Mouse (Mus musculus): Measurements from ENCODE around the gene Olfr17. TPM values are rescaled to one million over a fixed set of nuclear protein-coding genes. Genes with fewer than 3 reads are reported as not detected.
"Not testable (repeated sequence)": the region's sequence is repeated elsewhere in the genome, so short reads cannot be mapped to it uniquely, and the experiment has no call there.

Olfr17 gene
- total RNA-seq (2014; rRNA removed): not detected in 2 replicates
- polyA plus RNA-seq (2015; fragmentation: Nextera tagmentation; extraction: Ambion mirVana): not detected in 2 replicates

GRCm38 (mm10) chr7:107092920-107093319 is at the start of gene Olfr17:
TSS of gene Olfr17 (plus strand) at chr7:107093220.
- no peaks in the 10 kb centered on the region for H3K9me3 ChIP-seq (ENCODE audit: low read length)
- H3K9ac ChIP-seq (replicated peaks; ENCODE audit: low read length): no peak within 1 kb of the TSS
- ATAC-seq (no peak), DNase-seq (ENCODE audit: low spot score) (no peak)
- H3K27me3 ChIP-seq (ENCODE audit: insufficient read depth, low read length): no peaks in the 10 kb centered on the region
- no peak for TF ChIP-seq CTCF (IDR thresholded peaks at IDR 0.05; ENCODE audit: low read depth)
- no peak within 1 kb of the TSS for H3K27ac ChIP-seq
- WGBS: 56% methylated on average over 1 of the region's 1 CpGs
- H3K4me1 ChIP-seq (ENCODE audit: insufficient read depth, low read length): no peaks in the 10 kb centered on the region
- no peak within 1 kb of the TSS for H3K4me3 ChIP-seq (ENCODE audit: low read length)
- H3K4me2 ChIP-seq (ENCODE audit: low read depth, low read length): no peak within 1 kb of the TSS
- no peaks in the 10 kb centered on the region for H3K36me3 ChIP-seq (ENCODE audit: insufficient read depth, low read length)

GRCm38 (mm10) chr7:107044407-107044806 is 48.6 kb upstream of the Olfr17 start:
- no peaks in the 10 kb centered on the region for H3K9me3 ChIP-seq (ENCODE audit: low read length)
- H3K4me3 ChIP-seq (ENCODE audit: low read length): no peak overlapping the region
- H3K4me1 ChIP-seq (ENCODE audit: insufficient read depth, low read length): no peaks in the 10 kb centered on the region
- no peak overlapping the region for H3K9ac ChIP-seq (replicated peaks; ENCODE audit: low read length)
- no peak for TF ChIP-seq CTCF (IDR thresholded peaks at IDR 0.05; ENCODE audit: low read depth)
- no peaks in the 10 kb centered on the region for H3K27me3 ChIP-seq (ENCODE audit: insufficient read depth, low read length)
- ATAC-seq: no peak
- 86% methylated on average over 1 of the region's 1 CpGs for WGBS
- DNase-seq (ENCODE audit: low spot score): no peak
- no peak overlapping the region for H3K4me2 ChIP-seq (ENCODE audit: low read depth, low read length)
- no peaks in the 10 kb centered on the region for H3K36me3 ChIP-seq (ENCODE audit: insufficient read depth, low read length)
- H3K27ac ChIP-seq: no peak overlapping the region

GRCm38 (mm10) chr7:107045833-107046232 is 47.2 kb upstream of the Olfr17 start:
- Histone ChIP-seq H3K4me2 (ENCODE audit: low read depth, low read length) (no peak overlapping the region), H3K4me1 (ENCODE audit: insufficient read depth, low read length) (no peaks in the 10 kb centered on the region), H3K27ac (no peak overlapping the region), H3K27me3 (ENCODE audit: insufficient read depth, low read length) (no peaks in the 10 kb centered on the region), H3K36me3 (ENCODE audit: insufficient read depth, low read length) (no peaks in the 10 kb centered on the region), H3K9ac (replicated peaks; ENCODE audit: low read length) (no peak overlapping the region), H3K9me3 (ENCODE audit: low read length) (no peaks in the 10 kb centered on the region), H3K4me3 (ENCODE audit: low read length) (no peak overlapping the region)
- peak; percentile 74 for TF ChIP-seq CTCF (IDR thresholded peaks at IDR 0.05; ENCODE audit: low read depth)
- DNase-seq (ENCODE audit: low spot score) (peak; percentile 83), ATAC-seq (peak; percentile 56; the same call in 1 of the 2 replicates)
- WGBS: 4% methylated on average over 5 of the region's 5 CpGs

GRCm38 (mm10) chr7:107047578-107047977 is 45.4 kb upstream of the Olfr17 start:
- no peak for TF ChIP-seq CTCF (IDR thresholded peaks at IDR 0.05; ENCODE audit: low read depth)
- DNase-seq (ENCODE audit: low spot score) (peak; percentile 14), ATAC-seq (no peak)
- no peaks in the 10 kb centered on the region for H3K36me3 ChIP-seq (ENCODE audit: insufficient read depth, low read length)
- H3K27me3 ChIP-seq (ENCODE audit: insufficient read depth, low read length): no peaks in the 10 kb centered on the region
- no peak overlapping the region for H3K4me2 ChIP-seq (ENCODE audit: low read depth, low read length)
- H3K4me1 ChIP-seq (ENCODE audit: insufficient read depth, low read length): no peaks in the 10 kb centered on the region
- H3K4me3 ChIP-seq (ENCODE audit: low read length): no peak overlapping the region
- no peak overlapping the region for H3K27ac ChIP-seq
- WGBS: 42% methylated on average over 3 of the region's 3 CpGs
- no peak overlapping the region for H3K9ac ChIP-seq (replicated peaks; ENCODE audit: low read length)
- no peaks in the 10 kb centered on the region for H3K9me3 ChIP-seq (ENCODE audit: low read length)

- no peak within 1 kb of the TSS for H3K4me2 ChIP-seq (ENCODE audit: low read depth, low read length)
- no peak for TF ChIP-seq CTCF (IDR thresholded peaks at IDR 0.05; ENCODE audit: low read depth)
- H3K36me3 ChIP-seq (ENCODE audit: insufficient read depth, low read length): no peaks in the 10 kb centered on the region
- H3K4me1 ChIP-seq (ENCODE audit: insufficient read depth, low read length): no peaks in the 10 kb centered on the region
- H3K27ac ChIP-seq: no peak within 1 kb of the TSS
- no peak for ATAC-seq
- no peaks in the 10 kb centered on the region for H3K9me3 ChIP-seq (ENCODE audit: low read length)
- H3K4me3 ChIP-seq (ENCODE audit: low read length): no peak within 1 kb of the TSS
- 93% methylated on average over 2 of the region's 2 CpGs for WGBS
- no peaks in the 10 kb centered on the region for H3K27me3 ChIP-seq (ENCODE audit: insufficient read depth, low read length)
- no peak within 1 kb of the TSS for H3K9ac ChIP-seq (replicated peaks; ENCODE audit: low read length)
- DNase-seq (ENCODE audit: low spot score): no peak
These were observed 22.3 kb upstream of the Olfr17 start, which contains the start of gene Olfr714 for GRCm38 (mm10) chr7:107070681-107071080. TSS of gene Olfr714 (plus strand) at chr7:107070981.

GRCm38 (mm10) chr7:107110269-107110668 is 17.2 kb downstream of the Olfr17 start, which contains the start of gene Olfr715b:
TSS of gene Olfr715b (minus strand) at chr7:107110369.
- not testable (repeated sequence) for H3K27me3 ChIP-seq (ENCODE audit: insufficient read depth, low read length); H3K4me2 ChIP-seq (ENCODE audit: low read depth, low read length); H3K27ac ChIP-seq; H3K4me1 ChIP-seq (ENCODE audit: insufficient read depth, low read length); H3K36me3 ChIP-seq (ENCODE audit: insufficient read depth, low read length); DNase-seq (ENCODE audit: low spot score); ATAC-seq; H3K9me3 ChIP-seq (ENCODE audit: low read length); H3K9ac ChIP-seq (replicated peaks; ENCODE audit: low read length); H3K4me3 ChIP-seq (ENCODE audit: low read length)
- 96% methylated on average over 1 of the region's 2 CpGs for WGBS

GRCm38 (mm10) chr7:107130983-107131382 is 38.0 kb downstream of the Olfr17 start, which contains the start of gene Olfr715:
TSS of gene Olfr715 (minus strand) at chr7:107131083.
- not testable (repeated sequence) for H3K36me3 ChIP-seq (ENCODE audit: insufficient read depth, low read length); H3K27ac ChIP-seq; ATAC-seq; H3K9ac ChIP-seq (replicated peaks; ENCODE audit: low read length); H3K4me1 ChIP-seq (ENCODE audit: insufficient read depth, low read length); H3K4me3 ChIP-seq (ENCODE audit: low read length); H3K27me3 ChIP-seq (ENCODE audit: insufficient read depth, low read length); H3K4me2 ChIP-seq (ENCODE audit: low read depth, low read length); H3K9me3 ChIP-seq (ENCODE audit: low read length); DNase-seq (ENCODE audit: low spot score)
- 87% methylated on average over 2 of the region's 3 CpGs for WGBS

GRCm38 (mm10) chr7:107138027-107138426 is 45.0 kb downstream of the Olfr17 start, which contains the start of gene Olfr716:
TSS of gene Olfr716 (plus strand) at chr7:107138327.
- not testable (repeated sequence) for H3K36me3 ChIP-seq (ENCODE audit: insufficient read depth, low read length); DNase-seq (ENCODE audit: low spot score); H3K4me3 ChIP-seq (ENCODE audit: low read length); H3K27ac ChIP-seq; ATAC-seq; H3K4me2 ChIP-seq (ENCODE audit: low read depth, low read length); H3K4me1 ChIP-seq (ENCODE audit: insufficient read depth, low read length); H3K9me3 ChIP-seq (ENCODE audit: low read length); H3K27me3 ChIP-seq (ENCODE audit: insufficient read depth, low read length); H3K9ac ChIP-seq (replicated peaks; ENCODE audit: low read length)
- 76% methylated on average over 2 of the region's 2 CpGs for WGBS

Measured in hindbrain, postnatal 0 days (tissue).